Mouse (Mus musculus) erythroblast, adult 5-6 weeks (primary cell): ENCODE measurements around the gene Lcn8. TPM values are rescaled to one million over a fixed set of nuclear protein-coding genes. Genes with fewer than 3 reads are reported as not detected.
"Not testable (repeated sequence)": the region's sequence is repeated elsewhere in the genome, so short reads cannot be mapped to it uniquely, and the experiment has no call there.

Source experiments
- ATAC-seq: replicated peaks from 2 replicates; pipeline ENCODE4 v1.8.0; 2016; ENCODE audit warnings: moderate number of reproducible peaks, mild to moderate bottlenecking, moderate TSS enrichment, inconsistent platforms; ENCODE audit not compliant: poor library complexity, low FRiP score, severe bottlenecking
- total RNA-seq, 2 experiments: library from RNA; stranded (forward) in 1 of 2; stranded (reverse) in 1 of 2; fragments of 150-400 nt in 1 of 2; fragments of 200-764, 138-1000 nt in 1 of 2; gene quantifications; 2 replicates each; pipeline versions ENCODE4 v1.2.3 to v1.2.4; 2015 to 2017; ENCODE audit warnings: low replicate concordance in 2 of 2

Gene Lcn8
- total RNA-seq, 2 experiments from 2014 or later: not detected

DNA sequence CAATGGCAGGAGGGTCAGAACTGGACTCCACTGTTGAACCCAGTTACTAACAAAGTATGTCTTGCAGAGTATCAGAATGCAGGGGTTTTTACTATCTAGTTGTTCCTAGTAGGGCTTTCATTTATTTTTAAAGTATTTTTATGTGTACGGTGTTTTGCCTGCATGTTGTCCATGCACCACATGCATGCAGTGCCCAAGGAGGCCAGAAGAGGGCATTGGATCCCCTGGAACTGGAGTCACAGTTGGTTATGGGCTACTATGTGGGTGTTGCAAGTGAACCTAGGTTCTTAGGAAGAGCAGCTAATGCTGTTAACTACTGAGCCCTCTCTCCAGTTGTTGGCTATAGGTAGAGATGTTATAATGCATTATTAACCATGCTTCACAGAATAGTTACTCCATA, 10.6 kb downstream of the Lcn8 start:
- no peak for ATAC-seq

DNA sequence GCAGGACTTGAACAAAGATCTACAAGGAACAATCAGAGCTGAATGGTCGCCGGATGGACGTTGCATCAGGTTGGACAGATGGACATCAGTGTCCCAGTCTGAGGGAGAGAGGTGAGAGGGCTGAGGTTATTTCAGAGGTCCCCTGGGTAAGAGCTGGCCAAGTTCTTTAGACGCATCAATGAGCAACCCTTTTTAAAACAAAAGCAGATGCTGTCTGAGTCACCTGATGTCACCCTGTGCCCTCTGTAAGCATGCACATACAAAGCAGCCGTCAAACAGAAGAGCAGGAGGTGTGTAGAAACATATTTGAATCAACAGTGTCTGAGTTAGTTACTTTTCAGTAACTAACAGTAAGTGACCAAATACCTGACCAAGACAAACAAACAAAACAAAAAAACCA, 11.2 kb downstream of the Lcn8 start:
- no peak for ATAC-seq

GRCm38 (mm10) chr2:25666516-25666915, 13.6 kb downstream of the Lcn8 start:
- ATAC-seq: no peak

GRCm38 (mm10) chr2:25676486-25676885, 23.6 kb downstream of the Lcn8 start, which contains the start of gene Lcn6:
Lcn6 (plus strand) TSS chr2:25676786.
- no peak for ATAC-seq

DNA sequence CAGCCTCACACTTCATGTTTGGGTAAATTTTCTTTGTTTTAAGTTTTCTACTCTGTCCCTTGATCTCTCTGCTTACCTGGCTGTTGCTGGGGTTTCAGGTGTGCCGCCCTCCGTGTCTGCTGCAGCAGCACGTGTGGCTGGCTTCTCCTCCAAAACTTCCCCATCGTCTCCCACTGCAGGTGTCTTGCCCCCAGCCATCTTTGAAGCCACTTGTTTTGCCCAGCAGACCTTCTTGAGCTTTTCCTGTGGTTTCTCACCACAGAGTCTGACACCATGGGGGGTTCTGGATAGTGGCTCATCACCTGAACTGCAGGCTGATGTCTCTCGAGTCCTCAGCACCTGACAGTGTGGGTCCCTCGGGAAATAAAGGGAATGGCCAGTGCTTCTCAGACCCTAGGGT, 26.6 kb downstream of the Lcn8 start:
- no peak for ATAC-seq

DNA sequence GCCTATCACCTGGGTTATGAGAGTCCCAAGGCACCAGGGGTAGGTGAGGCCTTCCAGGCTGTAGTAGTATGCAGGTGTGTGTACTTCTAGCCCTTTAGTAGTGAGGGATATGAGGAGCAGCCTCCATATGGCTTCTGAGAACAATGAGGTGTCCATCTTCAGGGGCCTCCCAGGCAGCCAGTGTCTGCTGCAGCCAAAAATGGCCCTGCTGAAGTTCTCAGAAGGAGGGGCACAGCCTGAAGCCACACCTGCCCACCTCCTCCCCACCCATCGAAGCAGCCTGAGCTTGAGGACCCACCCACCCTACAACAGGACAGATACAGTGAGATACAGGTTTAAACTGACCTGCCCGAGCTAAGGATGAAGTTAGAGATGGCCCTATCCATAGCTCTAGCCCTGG, 29.5 kb downstream of the Lcn8 start, which contains the start of gene Lcn10:
Gene Lcn10, plus strand, starts transcription at position 301 of the 400 bp plus-strand sequence.
- no peak for ATAC-seq

DNA sequence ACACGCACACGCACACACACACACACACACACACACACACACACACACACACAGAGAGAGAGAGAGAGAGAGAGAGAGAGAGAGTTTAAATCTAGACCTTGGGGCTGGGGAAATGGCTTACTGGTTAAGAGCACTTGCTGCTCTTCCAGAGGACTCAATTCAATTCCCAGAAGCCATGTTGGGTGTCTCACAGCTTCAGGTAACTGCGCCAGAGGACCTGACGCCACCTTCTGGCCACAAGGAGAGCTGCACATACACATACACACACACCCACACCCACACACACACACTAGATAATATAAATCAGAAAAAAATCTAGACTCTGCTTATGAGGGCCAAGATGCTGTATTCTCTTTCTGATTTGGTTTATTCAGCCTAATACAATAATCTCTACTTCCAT, 34.0 kb downstream of the Lcn8 start:
- ATAC-seq: no peak

GRCm38 (mm10) chr2:25694605-25695004, 41.7 kb downstream of the Lcn8 start:
- ATAC-seq: peak; percentile 54; the same call in 1 of the 2 replicates

DNA sequence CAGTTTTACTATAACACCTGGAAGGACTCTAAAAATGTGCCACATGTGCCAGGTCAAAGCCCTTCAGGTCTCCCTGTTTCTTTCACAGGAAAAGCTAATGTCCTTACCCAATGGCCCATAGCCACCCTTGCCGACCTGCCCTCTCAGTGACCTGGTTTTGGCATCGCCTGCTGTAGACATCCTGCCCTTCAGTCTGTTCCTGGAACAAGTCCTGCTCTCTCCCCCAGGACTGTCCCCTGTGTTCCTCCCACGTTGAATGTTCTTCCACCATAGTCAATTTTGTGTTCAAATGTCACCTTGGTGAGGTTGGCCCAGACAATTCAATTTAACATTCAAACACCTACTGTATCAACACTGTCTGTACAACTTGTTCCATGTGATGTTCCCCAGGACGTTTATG, 44.0 kb downstream of the Lcn8 start:
- no peak for ATAC-seq

DNA sequence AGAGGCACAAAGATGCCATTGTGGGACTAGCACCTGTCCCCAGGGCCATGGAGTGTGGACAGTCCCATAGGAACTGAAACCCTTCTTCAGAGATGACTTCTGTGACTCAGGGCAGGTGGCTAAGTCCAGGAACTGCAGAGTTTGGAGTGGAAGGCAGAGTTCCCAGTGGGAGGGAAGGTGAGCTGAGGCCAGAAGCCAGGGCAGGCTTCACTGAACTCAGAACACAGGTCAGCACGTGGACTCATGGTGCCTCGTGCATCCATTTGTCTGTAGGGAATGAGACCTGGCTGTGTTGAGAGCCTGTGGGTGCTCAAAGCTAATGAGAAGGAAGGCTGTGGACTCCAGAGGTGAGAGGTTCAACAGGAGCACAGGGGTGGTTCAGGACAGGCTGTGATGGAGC, 45.8 kb downstream of the Lcn8 start:
- no peak for ATAC-seq

DNA sequence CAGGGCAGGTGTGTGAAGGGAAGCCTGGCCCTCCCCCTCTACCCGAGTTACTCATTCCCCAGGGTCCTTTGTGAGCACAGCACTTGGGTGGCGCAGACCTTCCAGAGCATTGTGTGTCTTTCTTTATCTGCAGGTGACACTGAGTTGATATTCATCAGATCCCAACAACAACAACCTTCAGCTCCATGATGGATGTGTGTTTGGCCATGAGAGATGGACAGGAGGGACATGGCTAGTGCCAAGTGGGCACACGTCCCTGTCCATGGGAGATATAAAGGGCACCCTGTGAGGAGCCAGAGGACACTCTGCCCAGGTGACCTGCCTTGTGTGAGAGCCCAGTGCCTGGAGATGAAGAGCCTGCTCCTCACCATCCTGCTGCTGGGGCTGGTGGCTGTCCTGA, 46.8 kb downstream of the Lcn8 start, which contains the start of gene Obp2a:
Gene Obp2a, plus strand, starts transcription at position 301 of the 400 bp plus-strand sequence.
- ATAC-seq: not testable (repeated sequence)

- ATAC-seq: no peak
Observed at GRCm38 (mm10) chr2:25701001-25701400, 48.1 kb downstream of the Lcn8 start.

DNA sequence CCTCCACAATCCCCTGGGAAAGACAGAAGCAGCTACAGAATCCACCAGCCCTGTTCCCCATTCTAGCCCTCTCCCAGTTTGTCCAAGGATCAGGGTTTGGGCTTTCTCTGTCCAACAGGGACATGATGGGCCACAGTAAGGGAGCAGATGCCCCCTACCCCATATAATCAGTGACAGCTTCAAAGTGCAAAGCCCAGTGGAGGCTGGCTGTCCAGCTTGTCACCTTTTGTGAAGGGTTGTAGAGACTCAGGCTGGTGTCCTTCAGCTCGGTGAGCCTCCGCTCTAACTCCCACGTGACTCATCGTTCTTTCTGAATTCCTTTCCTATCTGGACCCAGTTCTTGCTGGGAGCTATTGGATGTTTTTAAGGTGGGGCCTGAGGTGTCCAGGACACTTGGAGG, 50.8 kb downstream of the Lcn8 start:
- no peak for ATAC-seq

Other genes starting within 250 kb of the Lcn8 start
- 2.7 and 4.0 TPM in 2 replicates for gene Fut7, start 229.9 kb upstream of the Lcn8 start, total RNA-seq (2015; ENCODE audit: low replicate concordance)
- 4.4 and 4.5 TPM in 2 replicates for gene Fut7, start 229.9 kb upstream of the Lcn8 start, total RNA-seq (2017; ENCODE audit: low replicate concordance)
- gene Abca2, start 224.4 kb upstream of the Lcn8 start, total RNA-seq (2015; ENCODE audit: low replicate concordance): 7.7 and 16.7 TPM in 2 replicates
- gene Abca2, start 224.4 kb upstream of the Lcn8 start, total RNA-seq (2017; ENCODE audit: low replicate concordance): 4.5 and 7.3 TPM in 2 replicates
- gene Clic3, start 196.3 kb upstream of the Lcn8 start, total RNA-seq (2015; ENCODE audit: low replicate concordance): not detected in 2 replicates
- not detected in 2 replicates for gene Clic3, start 196.3 kb upstream of the Lcn8 start, total RNA-seq (2017; ENCODE audit: low replicate concordance)
- 18.2 and 33.8 TPM in 2 replicates for gene Paxx, start 192.0 kb upstream of the Lcn8 start, total RNA-seq (2015; ENCODE audit: low replicate concordance)
- gene Paxx, start 192.0 kb upstream of the Lcn8 start, total RNA-seq (2017; ENCODE audit: low replicate concordance): 8.4 and 10.6 TPM in 2 replicates
- 1.3 TPM in 1 of 2 replicates, not detected in the other for gene Ptgds, start 183.1 kb upstream of the Lcn8 start, total RNA-seq (2015; ENCODE audit: low replicate concordance)
- not detected in 2 replicates for gene Ptgds, start 183.1 kb upstream of the Lcn8 start, total RNA-seq (2017; ENCODE audit: low replicate concordance)
- gene Lcn12, start 159.2 kb upstream of the Lcn8 start, total RNA-seq (2015; ENCODE audit: low replicate concordance): not detected in 2 replicates
- not detected in 2 replicates for gene Lcn12, start 159.2 kb upstream of the Lcn8 start, total RNA-seq (2017; ENCODE audit: low replicate concordance)
- 6.7 and 7.5 TPM in 2 replicates for gene Fbxw5, start 152.4 kb upstream of the Lcn8 start, total RNA-seq (2015; ENCODE audit: low replicate concordance)
- 3.2 and 5.1 TPM in 2 replicates for gene Fbxw5, start 152.4 kb upstream of the Lcn8 start, total RNA-seq (2017; ENCODE audit: low replicate concordance)
- not detected in 2 replicates for gene C8g, start 151.4 kb upstream of the Lcn8 start, total RNA-seq (2015; ENCODE audit: low replicate concordance)
- not detected in 2 replicates for gene C8g, start 151.4 kb upstream of the Lcn8 start, total RNA-seq (2017; ENCODE audit: low replicate concordance)
- 1.7 and 2.3 TPM in 2 replicates for gene Traf2, start 106.2 kb upstream of the Lcn8 start, total RNA-seq (2015; ENCODE audit: low replicate concordance)
- gene Traf2, start 106.2 kb upstream of the Lcn8 start, total RNA-seq (2017; ENCODE audit: low replicate concordance): 4.2 and 4.3 TPM in 2 replicates
- gene Edf1, start 95.3 kb upstream of the Lcn8 start, total RNA-seq (2015; ENCODE audit: low replicate concordance): 27.3 and 50.2 TPM in 2 replicates
- gene Edf1, start 95.3 kb upstream of the Lcn8 start, total RNA-seq (2017; ENCODE audit: low replicate concordance): 32.2 and 32.9 TPM in 2 replicates
- gene Mamdc4, start 78.3 kb upstream of the Lcn8 start, total RNA-seq (2015; ENCODE audit: low replicate concordance): 2.5 and 7.1 TPM in 2 replicates
- 4.3 and 4.5 TPM in 2 replicates for gene Mamdc4, start 78.3 kb upstream of the Lcn8 start, total RNA-seq (2017; ENCODE audit: low replicate concordance)
- 0.96 and 7.1 TPM in 2 replicates for gene Phpt1, start 77.9 kb upstream of the Lcn8 start, total RNA-seq (2015; ENCODE audit: low replicate concordance)
- 2.1 TPM in 1 of 2 replicates, not detected in the other for gene Phpt1, start 77.9 kb upstream of the Lcn8 start, total RNA-seq (2017; ENCODE audit: low replicate concordance)
- 0.63 TPM in 1 of 2 replicates, not detected in the other for gene Ajm1, start 71.4 kb upstream of the Lcn8 start, total RNA-seq (2015; ENCODE audit: low replicate concordance)
- gene Ajm1, start 71.4 kb upstream of the Lcn8 start, total RNA-seq (2017; ENCODE audit: low replicate concordance): not detected in 2 replicates
- gene Rabl6, start 44.6 kb upstream of the Lcn8 start, total RNA-seq (2015; ENCODE audit: low replicate concordance): 18.1 and 22.4 TPM in 2 replicates
- 11.8 and 29.1 TPM in 2 replicates for gene Rabl6, start 44.6 kb upstream of the Lcn8 start, total RNA-seq (2017; ENCODE audit: low replicate concordance)
- not detected in 2 replicates for gene Ccdc183, start 35.4 kb upstream of the Lcn8 start, total RNA-seq (2015; ENCODE audit: low replicate concordance)
- not detected in 2 replicates for gene Ccdc183, start 35.4 kb upstream of the Lcn8 start, total RNA-seq (2017; ENCODE audit: low replicate concordance)
- gene Tmem141, start 31.1 kb upstream of the Lcn8 start, total RNA-seq (2015; ENCODE audit: low replicate concordance): 4.6 and 6.0 TPM in 2 replicates
- 2.2 and 9.4 TPM in 2 replicates for gene Tmem141, start 31.1 kb upstream of the Lcn8 start, total RNA-seq (2017; ENCODE audit: low replicate concordance)
- gene Fcna, start 25.1 kb upstream of the Lcn8 start, total RNA-seq (2015; ENCODE audit: low replicate concordance): 20.5 and 47.1 TPM in 2 replicates
- 24.3 and 27.7 TPM in 2 replicates for gene Fcna, start 25.1 kb upstream of the Lcn8 start, total RNA-seq (2017; ENCODE audit: low replicate concordance)
- gene Lcn5, start 4.8 kb downstream of the Lcn8 start, total RNA-seq (2015; ENCODE audit: low replicate concordance): not detected in 2 replicates
- gene Lcn5, start 4.8 kb downstream of the Lcn8 start, total RNA-seq (2017; ENCODE audit: low replicate concordance): not detected in 2 replicates
- gene Lcn6, start 23.7 kb downstream of the Lcn8 start, total RNA-seq (2015; ENCODE audit: low replicate concordance): not detected in 2 replicates
- not detected in 2 replicates for gene Lcn6, start 23.7 kb downstream of the Lcn8 start, total RNA-seq (2017; ENCODE audit: low replicate concordance)
- not detected in 2 replicates for gene Lcn10, start 29.6 kb downstream of the Lcn8 start, total RNA-seq (2015; ENCODE audit: low replicate concordance)
- not detected in 2 replicates for gene Lcn10, start 29.6 kb downstream of the Lcn8 start, total RNA-seq (2017; ENCODE audit: low replicate concordance)
- gene Obp2a, start 46.9 kb downstream of the Lcn8 start, total RNA-seq (2015; ENCODE audit: low replicate concordance): not detected in 2 replicates
- not detected in 2 replicates for gene Obp2a, start 46.9 kb downstream of the Lcn8 start, total RNA-seq (2017; ENCODE audit: low replicate concordance)
- 1.5 and 2.3 TPM in 2 replicates for gene Bmyc, start 53.6 kb downstream of the Lcn8 start, total RNA-seq (2015; ENCODE audit: low replicate concordance)
- not detected in 2 replicates for gene Bmyc, start 53.6 kb downstream of the Lcn8 start, total RNA-seq (2017; ENCODE audit: low replicate concordance)
- not detected in 2 replicates for gene Obp2b, start 83.9 kb downstream of the Lcn8 start, total RNA-seq (2015; ENCODE audit: low replicate concordance)
- gene Obp2b, start 83.9 kb downstream of the Lcn8 start, total RNA-seq (2017; ENCODE audit: low replicate concordance): not detected in 2 replicates
- not detected in 2 replicates for gene Lcn3, start 112.4 kb downstream of the Lcn8 start, total RNA-seq (2015; ENCODE audit: low replicate concordance)
- gene Lcn3, start 112.4 kb downstream of the Lcn8 start, total RNA-seq (2017; ENCODE audit: low replicate concordance): not detected in 2 replicates
- gene Lcn11, start 123.9 kb downstream of the Lcn8 start, total RNA-seq (2015; ENCODE audit: low replicate concordance): not detected in 2 replicates
- gene Lcn11, start 123.9 kb downstream of the Lcn8 start, total RNA-seq (2017; ENCODE audit: low replicate concordance): not detected in 2 replicates
- gene Gm13539, start 129.1 kb downstream of the Lcn8 start, total RNA-seq (2015; ENCODE audit: low replicate concordance): not detected in 2 replicates
- not detected in 2 replicates for gene Gm13539, start 129.1 kb downstream of the Lcn8 start, total RNA-seq (2017; ENCODE audit: low replicate concordance)
- not detected in 2 replicates for gene Glt6d1, start 162.7 kb downstream of the Lcn8 start, total RNA-seq (2015; ENCODE audit: low replicate concordance)
- gene Glt6d1, start 162.7 kb downstream of the Lcn8 start, total RNA-seq (2017; ENCODE audit: low replicate concordance): not detected in 2 replicates
- not detected in 2 replicates for gene Lcn9, start 170.0 kb downstream of the Lcn8 start, total RNA-seq (2015; ENCODE audit: low replicate concordance)
- gene Lcn9, start 170.0 kb downstream of the Lcn8 start, total RNA-seq (2017; ENCODE audit: low replicate concordance): not detected in 2 replicates
- not detected in 2 replicates for gene Sohlh1, start 194.1 kb downstream of the Lcn8 start, total RNA-seq (2015; ENCODE audit: low replicate concordance)
- gene Sohlh1, start 194.1 kb downstream of the Lcn8 start, total RNA-seq (2017; ENCODE audit: low replicate concordance): not detected in 2 replicates
- not detected in 2 replicates for gene Kcnt1, start 210.6 kb downstream of the Lcn8 start, total RNA-seq (2015; ENCODE audit: low replicate concordance)
- gene Kcnt1, start 210.6 kb downstream of the Lcn8 start, total RNA-seq (2017; ENCODE audit: low replicate concordance): not detected in 2 replicates